Mouse (Mus musculus): ENCODE measurements around the gene Tmigd1. TPM values are rescaled to one million over a fixed set of nuclear protein-coding genes. Genes with fewer than 3 reads are reported as not detected.

The Tmigd1 gene
- polyA plus RNA-seq, 1 experiment, result not detected

DNA sequence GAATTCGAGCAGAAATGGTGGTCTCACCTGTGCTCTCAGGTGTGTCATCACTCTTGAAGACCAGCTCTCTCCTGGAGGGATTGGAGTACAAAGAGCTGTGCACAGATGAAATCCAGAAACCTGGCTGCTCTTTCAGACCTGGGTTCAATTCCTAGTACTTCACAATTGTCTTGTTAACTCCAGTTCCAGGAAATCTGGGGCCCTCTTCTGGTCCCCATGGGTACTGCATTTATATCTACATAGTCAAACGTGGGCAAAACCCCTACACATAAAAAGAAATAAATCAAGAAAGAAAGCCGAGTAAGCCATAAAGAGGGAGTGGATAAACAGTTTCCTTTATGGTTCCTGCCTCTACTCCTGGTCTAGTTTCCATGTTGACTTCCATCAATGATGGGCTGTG is 31.2 kb downstream of the Tmigd1 start:
- Histone ChIP-seq H3K4me3 (ENCODE audit: extremely low read depth, insufficient read depth, insufficient read length) (no peak overlapping the region), H3K27me3 (ENCODE audit: control insufficient read depth, insufficient read depth, low read length) (no peaks in the 10 kb centered on the region), H3K36me3 (ENCODE audit: control insufficient read depth, insufficient read depth, low read length) (no peaks in the 10 kb centered on the region), H3K4me1 (ENCODE audit: control insufficient read depth, insufficient read depth, insufficient read length) (no peaks in the 10 kb centered on the region), H3K27ac (ENCODE audit: insufficient read depth, low read length) (no peak overlapping the region)
- TF ChIP-seq CTCF (IDR thresholded peaks at IDR 0.05; ENCODE audit: extremely low read depth, insufficient read depth, insufficient read length, insufficient replicate concordance) (no peak), POLR2A (IDR thresholded peaks at IDR 0.05; ENCODE audit: low read depth, low read length) (no peak)
- 62% methylated on average over 3 of the region's 3 CpGs for WGBS
- DNase-seq (ENCODE audit: low read depth in 1 of 2, low spot score in 2 of 2), result no peak

- Histone ChIP-seq H3K27ac (ENCODE audit: insufficient read depth, low read length) (no peak overlapping the region), H3K4me1 (ENCODE audit: control insufficient read depth, insufficient read depth, insufficient read length) (no peaks in the 10 kb centered on the region), H3K4me3 (ENCODE audit: extremely low read depth, insufficient read depth, insufficient read length) (no peak overlapping the region), H3K27me3 (ENCODE audit: control insufficient read depth, insufficient read depth, low read length) (peaks cover 2% of the 10 kb centered on the region; the same call in 1 of the 2 replicates), H3K36me3 (ENCODE audit: control insufficient read depth, insufficient read depth, low read length) (no peaks in the 10 kb centered on the region)
- DNase-seq (ENCODE audit: low read depth in 1 of 2, low spot score in 2 of 2), result no peak
- 65% methylated on average over 5 of the region's 5 CpGs for WGBS
- no peak for TF ChIP-seq POLR2A (IDR thresholded peaks at IDR 0.05; ENCODE audit: low read depth, low read length)
- TF ChIP-seq CTCF (IDR thresholded peaks at IDR 0.05; ENCODE audit: extremely low read depth, insufficient read depth, insufficient read length, insufficient replicate concordance), result no peak
Measured at GRCm38 (mm10) chr11:76936578-76936977, 34.6 kb downstream of the Tmigd1 start.

GRCm38 (mm10) chr11:76944839-76945238 is 42.9 kb downstream of the Tmigd1 start:
- Histone ChIP-seq H3K27me3 (ENCODE audit: control insufficient read depth, insufficient read depth, low read length) (peaks cover under 1% of the 10 kb centered on the region; the same call in 1 of the 2 replicates), H3K4me3 (ENCODE audit: extremely low read depth, insufficient read depth, insufficient read length) (no peak overlapping the region), H3K27ac (ENCODE audit: insufficient read depth, low read length) (no peak overlapping the region), H3K36me3 (ENCODE audit: control insufficient read depth, insufficient read depth, low read length) (peaks cover 1% of the 10 kb centered on the region; the same call in 1 of the 2 replicates), H3K4me1 (ENCODE audit: control insufficient read depth, insufficient read depth, insufficient read length) (peaks cover 6% of the 10 kb centered on the region; the same call in 1 of the 2 replicates)
- no peak for DNase-seq (ENCODE audit: low read depth in 1 of 2, low spot score in 2 of 2)
- no peak for TF ChIP-seq POLR2A (IDR thresholded peaks at IDR 0.05; ENCODE audit: low read depth, low read length)
- TF ChIP-seq CTCF (IDR thresholded peaks at IDR 0.05; ENCODE audit: extremely low read depth, insufficient read depth, insufficient read length, insufficient replicate concordance), result no peak
- 75% methylated on average over 6 of the region's 6 CpGs for WGBS

- Histone ChIP-seq H3K4me3 (ENCODE audit: extremely low read depth, insufficient read depth, insufficient read length) (peak overlapping the region; percentile 91), H3K4me1 (ENCODE audit: control insufficient read depth, insufficient read depth, insufficient read length) (peaks cover 6% of the 10 kb centered on the region; the same call in 1 of the 2 replicates), H3K36me3 (ENCODE audit: control insufficient read depth, insufficient read depth, low read length) (peaks cover 1% of the 10 kb centered on the region; the same call in 1 of the 2 replicates), H3K27ac (ENCODE audit: insufficient read depth, low read length) (peak overlapping the region; percentile 39; the same call in 1 of the 2 replicates), H3K27me3 (ENCODE audit: control insufficient read depth, insufficient read depth, low read length) (no peaks in the 10 kb centered on the region)
- peak; percentile 55 to 92 for DNase-seq (ENCODE audit: low read depth in 1 of 2, low spot score in 2 of 2)
- TF ChIP-seq POLR2A (IDR thresholded peaks at IDR 0.05; ENCODE audit: low read depth, low read length) (peak; percentile 50), CTCF (IDR thresholded peaks at IDR 0.05; ENCODE audit: extremely low read depth, insufficient read depth, insufficient read length, insufficient replicate concordance) (no peak)
- 1% methylated on average over 58 of the region's 58 CpGs for WGBS
Measured at GRCm38 (mm10) chr11:76945386-76946202, 43.6 kb downstream of the Tmigd1 start.

DNA sequence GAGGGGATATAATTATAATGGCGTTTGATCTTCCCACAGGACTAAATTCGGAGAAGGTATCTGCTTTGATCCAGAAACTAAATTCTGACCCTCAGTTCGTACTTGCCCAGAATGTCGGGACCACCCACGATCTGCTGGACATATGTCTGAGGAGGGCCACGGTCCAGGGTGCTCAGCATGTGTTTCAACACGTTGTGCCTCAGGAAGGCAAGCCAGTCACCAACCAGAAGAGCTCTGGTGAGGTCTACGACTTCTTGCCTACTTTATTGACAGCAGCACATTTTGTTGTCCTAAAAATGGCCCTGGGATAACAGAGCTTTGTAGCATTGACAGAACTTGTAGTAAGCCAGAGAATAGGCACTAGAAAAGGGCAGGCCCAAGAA is 44.2 kb downstream of the Tmigd1 start:
- Histone ChIP-seq H3K4me1 (ENCODE audit: control insufficient read depth, insufficient read depth, insufficient read length) (peaks cover 6% of the 10 kb centered on the region; the same call in 1 of the 2 replicates), H3K36me3 (ENCODE audit: control insufficient read depth, insufficient read depth, low read length) (peaks cover 5% of the 10 kb centered on the region), H3K27ac (ENCODE audit: insufficient read depth, low read length) (no peak overlapping the region), H3K4me3 (ENCODE audit: extremely low read depth, insufficient read depth, insufficient read length) (peak overlapping the region; percentile 91), H3K27me3 (ENCODE audit: control insufficient read depth, insufficient read depth, low read length) (no peaks in the 10 kb centered on the region)
- TF ChIP-seq POLR2A (IDR thresholded peaks at IDR 0.05; ENCODE audit: low read depth, low read length), result no peak
- TF ChIP-seq CTCF (IDR thresholded peaks at IDR 0.05; ENCODE audit: extremely low read depth, insufficient read depth, insufficient read length, insufficient replicate concordance), result no peak
- WGBS, result 6% methylated on average over 8 of the region's 8 CpGs
- DNase-seq (ENCODE audit: low read depth in 1 of 2, low spot score in 2 of 2), result no peak

GRCm38 (mm10) chr11:76953536-76953935 is 51.6 kb downstream of the Tmigd1 start:
- no peaks in the 10 kb centered on the region for H3K27me3 ChIP-seq (ENCODE audit: control insufficient read depth, insufficient read depth, low read length)
- no peak for TF ChIP-seq CTCF (IDR thresholded peaks at IDR 0.05; ENCODE audit: extremely low read depth, insufficient read depth, insufficient read length, insufficient replicate concordance)
- TF ChIP-seq POLR2A (IDR thresholded peaks at IDR 0.05; ENCODE audit: low read depth, low read length), result no peak
- no peaks in the 10 kb centered on the region for H3K4me1 ChIP-seq (ENCODE audit: control insufficient read depth, insufficient read depth, insufficient read length)
- WGBS, result 80% methylated on average over 2 of the region's 2 CpGs
- no peak for DNase-seq (ENCODE audit: low read depth in 1 of 2, low spot score in 2 of 2)
- no peak overlapping the region for H3K4me3 ChIP-seq (ENCODE audit: extremely low read depth, insufficient read depth, insufficient read length)
- H3K36me3 ChIP-seq (ENCODE audit: control insufficient read depth, insufficient read depth, low read length), result peaks cover 36% of the 10 kb centered on the region
- no peak overlapping the region for H3K27ac ChIP-seq (ENCODE audit: insufficient read depth, low read length)

GRCm38 (mm10) chr11:76965703-76966102 is 63.7 kb downstream of the Tmigd1 start:
- 88% methylated on average over 3 of the region's 3 CpGs for WGBS
- Histone ChIP-seq H3K36me3 (ENCODE audit: control insufficient read depth, insufficient read depth, low read length) (peaks cover 41% of the 10 kb centered on the region), H3K4me1 (ENCODE audit: control insufficient read depth, insufficient read depth, insufficient read length) (no peaks in the 10 kb centered on the region), H3K4me3 (ENCODE audit: extremely low read depth, insufficient read depth, insufficient read length) (no peak overlapping the region), H3K27ac (ENCODE audit: insufficient read depth, low read length) (no peak overlapping the region), H3K27me3 (ENCODE audit: control insufficient read depth, insufficient read depth, low read length) (no peaks in the 10 kb centered on the region)
- no peak for DNase-seq (ENCODE audit: low read depth in 1 of 2, low spot score in 2 of 2)
- TF ChIP-seq POLR2A (IDR thresholded peaks at IDR 0.05; ENCODE audit: low read depth, low read length) (no peak), CTCF (IDR thresholded peaks at IDR 0.05; ENCODE audit: extremely low read depth, insufficient read depth, insufficient read length, insufficient replicate concordance) (no peak)

Other genes with a start within 250 kb of the Tmigd1 start
- not detected in 2 replicates for gene Bhlha9, start 229.7 kb upstream of the Tmigd1 start, polyA plus RNA-seq (2012; rRNA removed)
- gene Trarg1, start 222.4 kb upstream of the Tmigd1 start, polyA plus RNA-seq (2012; rRNA removed), result 0.61 and 0.78 TPM in 2 replicates
- 11.8 and 12.2 TPM in 2 replicates for gene Gosr1, start 138.6 kb upstream of the Tmigd1 start, polyA plus RNA-seq (2012; rRNA removed)
- gene Cpd, start 55.1 kb upstream of the Tmigd1 start, polyA plus RNA-seq (2012; rRNA removed), result 3.4 and 4.7 TPM in 2 replicates
- gene Blmh, start 22.6 kb downstream of the Tmigd1 start, polyA plus RNA-seq (2012; rRNA removed), result 5.9 and 6.2 TPM in 2 replicates
- 6.1 and 6.2 TPM in 2 replicates for gene Slc6a4, start 96.4 kb downstream of the Tmigd1 start, polyA plus RNA-seq (2012; rRNA removed)
- 0.65 and 0.77 TPM in 2 replicates for gene Nsrp1, start 176.3 kb downstream of the Tmigd1 start, polyA plus RNA-seq (2012; rRNA removed)